Mouse (Mus musculus) MEL (cell line): Measurements from ENCODE around the gene Gm49387. TPM values are rescaled to one million over a fixed set of nuclear protein-coding genes. Genes with fewer than 3 reads are reported as not detected.

ENCODE experiments used
- DNase-seq: peaks from one replicate; pipeline ENCODE4 v3.0.0; 2011; ENCODE audit warnings: low read depth, low spot score
- H3K27ac ChIP-seq: 2 replicates; pipeline ENCODE4 v1.5.1; 2012; ENCODE audit warnings: low read depth, mild to moderate bottlenecking, control low read depth, low read length, moderate library complexity; ENCODE audit not compliant: control insufficient read depth
- H3K27me3 ChIP-seq, 2 experiments: fragments of 150-350 bp in 1 of 2; sonication (generic) in 1 of 2; 2 replicates each; pipeline ENCODE4 v1.6.1; 2012; ENCODE audit warnings: low read length in 2 of 2, mild to moderate bottlenecking in 2 of 2, improper control_type of control experiment in 1 of 2, moderate library complexity in 1 of 2; ENCODE audit not compliant: insufficient read depth in 2 of 2, control insufficient read depth in 1 of 2
- H3K36me3 ChIP-seq, 2 experiments: 2 replicates each; pipeline ENCODE4 v1.6.1; 2012 to 2014; ENCODE audit warnings: low read length in 2 of 2, improper control_type of control experiment in 1 of 2, inconsistent platforms in 1 of 2, mild to moderate bottlenecking in 1 of 2; ENCODE audit not compliant: insufficient read depth in 2 of 2, control insufficient read depth in 1 of 2
- H3K4me1 ChIP-seq, 2 experiments: fragments of 150-350 bp in 1 of 2; sonication (generic) in 1 of 2; 2 replicates each; pipeline ENCODE4 v1.6.1; 2012; ENCODE audit warnings: low read length in 2 of 2, improper control_type of control experiment in 1 of 2, mild to moderate bottlenecking in 1 of 2; ENCODE audit not compliant: insufficient read depth in 2 of 2, control insufficient read depth in 1 of 2
- H3K4me3 ChIP-seq, 2 experiments: fragments of 150-350 bp in 1 of 2; sonication (generic) in 1 of 2; 2 replicates each; pipeline ENCODE4 v1.5.1; 2012; ENCODE audit warnings: low read depth in 2 of 2, low read length in 2 of 2, mild to moderate bottlenecking in 2 of 2, moderate library complexity in 2 of 2, control low read depth in 1 of 2, improper control_type of control experiment in 1 of 2; ENCODE audit not compliant: control insufficient read depth in 1 of 2, insufficient read depth in 1 of 2
- H3K79me2 ChIP-seq: 2 replicates; pipeline ENCODE4 v1.6.1; 2012; ENCODE audit warnings: mild to moderate bottlenecking, low read length, moderate library complexity; ENCODE audit not compliant: control insufficient read depth, poor library complexity, insufficient read depth
- H3K9ac ChIP-seq: 2 replicates; pipeline ENCODE4 v1.6.1; 2012; ENCODE audit warnings: low read depth, mild to moderate bottlenecking, control low read depth, low read length, moderate library complexity; ENCODE audit not compliant: control insufficient read depth, poor library complexity, severe bottlenecking
- H3K9me3 ChIP-seq: fragments of 150-350 bp; sonication (generic); replicated peaks from 2 replicates; pipeline ENCODE4 v1.6.1; 2012; ENCODE audit warnings: mild to moderate bottlenecking, low read length, improper control_type of control experiment, moderate library complexity; ENCODE audit not compliant: insufficient read depth
- BHLHE40 ChIP-seq: IDR thresholded peaks from 2 replicates; pipeline ENCODE4 v1.6.1; 2012; ENCODE audit warnings: low read depth, mild to moderate bottlenecking, inconsistent platforms, low read length, improper control_type of control experiment, borderline replicate concordance
- E2F4 ChIP-seq: IDR thresholded peaks from 2 replicates; pipeline ENCODE4 v1.6.1; 2011; ENCODE audit warnings: low read depth, low read length, improper control_type of control experiment, borderline replicate concordance
- EP300 ChIP-seq, 2 experiments: IDR thresholded peaks; 2 replicates each; pipeline ENCODE4 v1.6.1; 2011; ENCODE audit warnings: improper control_type of control experiment in 2 of 2, low read length in 2 of 2, low read depth in 1 of 2, mild to moderate bottlenecking in 1 of 2
- GATA1 ChIP-seq: IDR thresholded peaks from 2 replicates; pipeline ENCODE4 v1.6.1; 2011; ENCODE audit warnings: low read depth, low read length, improper control_type of control experiment
- JUND ChIP-seq: IDR thresholded peaks from 2 replicates; pipeline ENCODE4 v1.6.1; 2011; ENCODE audit warnings: low read depth, mild to moderate bottlenecking, improper control_type of control experiment, low read length
- MEF2A ChIP-seq: IDR thresholded peaks from 2 replicates; pipeline ENCODE4 v1.6.1; 2014; ENCODE audit warnings: low read depth, mild to moderate bottlenecking, inconsistent platforms, low read length, improper control_type of control experiment; ENCODE audit not compliant: poor library complexity, insufficient replicate concordance, severe bottlenecking; ENCODE audit errors: extremely low read depth
- MXI1 ChIP-seq: IDR thresholded peaks from 2 replicates; pipeline ENCODE4 v1.6.1; 2011; ENCODE audit warnings: mild to moderate bottlenecking, low read depth, low read length, improper control_type of control experiment
- NELFE ChIP-seq: IDR thresholded peaks from 2 replicates; pipeline ENCODE4 v1.6.1; 2011; ENCODE audit warnings: low read depth, low read length, improper control_type of control experiment
- NRF1 ChIP-seq: IDR thresholded peaks from 2 replicates; pipeline ENCODE4 v1.6.1; 2014; ENCODE audit warnings: low read depth, mild to moderate bottlenecking, inconsistent platforms, low read length, improper control_type of control experiment, moderate library complexity; ENCODE audit not compliant: poor library complexity, insufficient read depth, severe bottlenecking
- POLR2A ChIP-seq, 2 experiments: IDR thresholded peaks; 2 replicates each; pipeline ENCODE4 v1.6.1; 2011 to 2012; ENCODE audit warnings: low read length in 2 of 2, mild to moderate bottlenecking in 2 of 2, control low read depth in 1 of 2, improper control_type of control experiment in 1 of 2, low read depth in 1 of 2, moderate library complexity in 1 of 2; ENCODE audit not compliant: control insufficient read depth in 1 of 2, insufficient read depth in 1 of 2, poor library complexity in 1 of 2
- POLR2AphosphoS2 ChIP-seq: IDR thresholded peaks from 2 replicates; pipeline ENCODE4 v1.6.1; 2011; ENCODE audit warnings: low read length, improper control_type of control experiment
- POLR2AphosphoS5 ChIP-seq: IDR thresholded peaks from 2 replicates; pipeline ENCODE4 v1.6.1; 2012; ENCODE audit warnings: low read depth, borderline replicate concordance, mild to moderate bottlenecking, inconsistent platforms, low read length, moderate library complexity, mixed read lengths
- RAD21 ChIP-seq: IDR thresholded peaks from 2 replicates; pipeline ENCODE4 v1.6.1; 2011; ENCODE audit warnings: mild to moderate bottlenecking, low read depth, low read length, improper control_type of control experiment
- SMC3 ChIP-seq: IDR thresholded peaks from 2 replicates; pipeline ENCODE4 v1.6.1; 2011; ENCODE audit warnings: low read depth, low read length, improper control_type of control experiment
- TBP ChIP-seq: IDR thresholded peaks from 2 replicates; pipeline ENCODE4 v1.8.0; 2011; ENCODE audit warnings: low read depth, low read length, improper control_type of control experiment
- UBTF ChIP-seq: IDR thresholded peaks from 2 replicates; pipeline ENCODE4 v1.6.1; 2012; ENCODE audit warnings: low read depth, mild to moderate bottlenecking, inconsistent platforms, low read length, improper control_type of control experiment, moderate library complexity, borderline replicate concordance; ENCODE audit not compliant: insufficient read depth
- USF1 ChIP-seq: IDR thresholded peaks from 2 replicates; pipeline ENCODE4 v1.6.1; 2014; ENCODE audit warnings: low read depth, mild to moderate bottlenecking, inconsistent platforms, low read length, improper control_type of control experiment, moderate library complexity
- ZMIZ1 ChIP-seq: IDR thresholded peaks from 2 replicates; pipeline ENCODE4 v1.6.1; 2012; ENCODE audit warnings: low read depth, mild to moderate bottlenecking, inconsistent platforms, low read length, improper control_type of control experiment, moderate library complexity
- ZNF384 ChIP-seq: IDR thresholded peaks from 2 replicates; pipeline ENCODE4 v1.6.1; 2012; ENCODE audit warnings: low read depth, mild to moderate bottlenecking, inconsistent platforms, low read length, improper control_type of control experiment
- polyA plus RNA-seq, 2 experiments: library from polyadenylated mRNA; stranded (reverse) in 1 of 2; unstranded in 1 of 2; fragments of >175 nt in 1 of 2; fragments of >200 nt in 1 of 2; gene quantifications; 2 replicates each; pipeline versions ENCODE4 v1.2.1 to v1.2.4; 2012; ENCODE audit warnings: low replicate concordance in 2 of 2, low read depth in 1 of 2; ENCODE audit not compliant: insufficient read length in 2 of 2, insufficient read depth in 1 of 2, missing spikeins in 1 of 2
- total RNA-seq: library from RNA; depleted of rRNA; stranded (reverse); fragments of 300-350 nt; gene quantifications from 2 replicates; pipeline ENCODE4 v1.2.3, GENCODE M21; 2012

Gene Gm49387
- total and polyA plus RNA-seq, 3 experiments, result 0.14 TPM; not detected in 2

DNA sequence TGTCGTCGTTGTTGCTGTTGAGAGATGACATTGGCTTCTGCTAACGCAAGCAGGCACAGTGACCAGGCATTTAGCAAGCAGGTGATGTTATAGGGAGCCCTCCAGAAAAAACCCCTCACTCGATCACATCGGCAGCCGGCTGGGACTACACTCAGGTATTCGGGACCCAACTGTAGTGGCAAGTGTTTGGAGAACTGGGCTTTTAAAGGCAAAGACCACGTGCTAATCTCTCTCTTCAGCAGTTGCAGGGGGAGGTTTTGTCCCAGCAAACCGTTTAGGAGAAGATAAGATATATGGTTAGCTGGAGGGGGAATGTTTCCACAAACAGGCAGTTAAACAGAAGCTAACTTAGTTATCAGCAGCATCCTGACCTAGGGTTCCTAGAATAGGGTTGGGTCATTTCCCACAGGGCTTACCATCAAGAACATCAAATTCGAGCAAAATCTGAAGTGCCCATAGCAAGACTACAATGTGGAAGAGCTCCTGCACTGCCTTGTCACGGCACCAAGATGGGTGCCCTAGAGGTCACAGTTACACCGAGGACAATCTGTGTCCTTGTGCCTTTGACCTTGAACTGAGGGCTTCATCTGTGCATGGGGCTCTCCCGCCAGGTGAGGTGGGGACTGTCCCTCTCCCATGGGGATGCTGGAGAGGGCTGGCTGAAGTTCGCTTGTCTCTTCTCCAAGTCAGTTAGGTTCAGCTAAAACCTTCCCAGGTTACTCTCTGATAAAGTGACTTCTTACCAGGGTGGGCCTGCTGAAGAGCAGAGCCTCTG, 12.6 kb upstream of the Gm49387 start (continued):
- TF ChIP-seq POLR2AphosphoS5 (no peak), USF1 (peak; percentile 88), E2F4 (peak; percentile 85), ZMIZ1 (peak; percentile 99), POLR2AphosphoS2 (peak; percentile 96), ZNF384 (no peak), MXI1 (peak; percentile 95), NELFE (peak; percentile 94), MEF2A (peak; percentile 73; the same call in 1 of the 2 replicates), JUND (peak; percentile 91), EP300 (IDR thresholded peaks at IDR 0.05; ENCODE audit: low read depth in 1 of 2, low read length in 2 of 2) (peak; percentile 100), GATA1 (peak; percentile 97), POLR2A (IDR thresholded peaks at IDR 0.05; ENCODE audit: control insufficient read depth in 1 of 2, insufficient read depth in 1 of 2, low read depth in 1 of 2, low read length in 2 of 2, poor library complexity in 1 of 2) (peak in 1 of 2 experiments; percentile 96; a peak in 2 of 4 replicates), RAD21 (no peak), TBP (peak; percentile 98), UBTF (no peak)

GRCm38 (mm10) chr14:31652624-31653023, 11.9 kb upstream of the Gm49387 start:
- peaks cover 7% of the 10 kb centered on the region for H3K79me2 ChIP-seq
- no peak overlapping the region for H3K4me3 ChIP-seq
- TF ChIP-seq BHLHE40 (no peak), POLR2AphosphoS5 (peak; percentile 85; the same call in 1 of the 2 replicates), SMC3 (0 out of 2 replicates have a peak, but pooled peaks have one; percentile 7), NRF1 (no peak), POLR2A (IDR thresholded peaks at IDR 0.05; ENCODE audit: control insufficient read depth in 1 of 2, insufficient read depth in 1 of 2, low read depth in 1 of 2, low read length in 2 of 2, poor library complexity in 1 of 2) (peak in 1 of 2 experiments; percentile 39; a peak in 1 of 4 replicates), POLR2AphosphoS2 (peak; percentile 85; the same call in 1 of the 2 replicates)
- peak overlapping the region; percentile 91 for H3K27ac ChIP-seq
- no peak for DNase-seq
- H3K4me1 ChIP-seq, result peaks cover 12 to 33% of the 10 kb centered on the region in 2 experiments
- H3K36me3 ChIP-seq, result peaks cover 0 to 33% of the 10 kb centered on the region in 2 experiments; a peak in 2 of 4 replicates
- H3K9me3 ChIP-seq, result no peaks in the 10 kb centered on the region
- peak overlapping the region; percentile 38 for H3K9ac ChIP-seq
- no peaks in the 10 kb centered on the region for H3K27me3 ChIP-seq
